Mouse (Mus musculus) G1E (cell line): Measurements from ENCODE around the gene Coro2a.

ENCODE experiments used
- CTCF ChIP-seq: IDR thresholded peaks from 2 replicates; pipeline ENCODE4 v1.5.1; 2012; ENCODE audit warnings: low read depth, low read length, inconsistent platforms, mixed read lengths
- GATA1 ChIP-seq: IDR thresholded peaks from 2 replicates; pipeline ENCODE4 v1.6.1; 2012; ENCODE audit warnings: borderline replicate concordance, low read length, inconsistent platforms, mixed read lengths

- peak; percentile 92 for TF ChIP-seq CTCF
- TF ChIP-seq GATA1, result no peak
Measured at GRCm38 (mm10) chr4:46507736-46508460, 94.1 kb downstream of the Coro2a start.
